Mouse (Mus musculus): Measurements from ENCODE around the gene Grik2.

DNA sequence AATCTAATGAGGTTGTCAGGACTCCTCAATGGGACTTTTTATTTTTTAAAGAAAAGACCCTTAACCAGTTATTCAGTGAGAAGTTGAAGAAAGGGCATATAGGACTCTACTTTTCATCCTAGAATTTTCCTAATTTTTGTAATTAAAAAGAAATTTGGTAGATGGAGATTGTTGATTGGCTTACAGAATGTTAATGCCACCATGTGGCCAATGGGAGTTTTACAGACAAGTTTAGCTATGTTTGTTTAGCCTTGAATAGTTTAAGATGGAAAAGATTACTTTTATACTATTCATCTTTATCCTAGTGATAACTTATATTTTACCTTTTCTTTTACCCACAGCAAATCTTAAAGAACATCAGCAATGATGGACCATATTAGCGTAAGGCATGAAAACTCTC is 268.8 kb downstream of the Grik2 start:
- no peak for TF ChIP-seq CTCF (conservative IDR thresholded peaks at IDR 0.05; ENCODE audit: insufficient read depth, insufficient read length, low read depth, low read length)
- TF ChIP-seq POLR2A (IDR thresholded peaks at IDR 0.05; ENCODE audit: low read depth, low read length) = no peak

Measured in kidney, adult 2 months (tissue).